Mouse (Mus musculus): ENCODE results near the gene Fas. TPM values are rescaled to one million over a fixed set of nuclear protein-coding genes. Genes with fewer than 3 reads are reported as not detected.

The Fas gene
- total and polyA plus RNA-seq, 2 experiments from 2014 or later, result 1.1 to 5.6 TPM

GRCm38 (mm10) chr19:34334300-34334699 lies 43.8 kb downstream of the Fas start:
- Histone ChIP-seq H3K36me3 (replicated peaks; ENCODE audit: control insufficient read depth, insufficient read depth, low read length) (no peaks in the 10 kb centered on the region), H3K4me2 (ENCODE audit: low read depth, low read length) (no peak overlapping the region), H3K27ac (ENCODE audit: low read depth) (no peak overlapping the region), H3K9me3 (replicated peaks; ENCODE audit: control insufficient read depth, low read length) (no peaks in the 10 kb centered on the region), H3K4me3 (ENCODE audit: low read depth, low read length) (no peak overlapping the region), H3K27me3 (ENCODE audit: control insufficient read depth, insufficient read depth, low read length) (no peaks in the 10 kb centered on the region), H3K4me1 (ENCODE audit: control insufficient read depth, insufficient read depth) (no peaks in the 10 kb centered on the region), H3K9ac (replicated peaks; ENCODE audit: low read depth, low read length) (no peak overlapping the region)
- WGBS, result 0% methylated on average over 2 of the region's 2 CpGs
- ATAC-seq (ENCODE audit: insufficient read depth, low read depth) (no peak), DNase-seq (ENCODE audit: low spot score) (peak; percentile 80)
- TF ChIP-seq EP300 (IDR thresholded peaks at IDR 0.05; ENCODE audit: low read depth) (no peak), CTCF (IDR thresholded peaks at IDR 0.05; ENCODE audit: low read depth) (peak; percentile 90)

- ATAC-seq (ENCODE audit: insufficient read depth, low read depth), result no peak
- no peak for DNase-seq (ENCODE audit: low spot score)
- TF ChIP-seq EP300 (IDR thresholded peaks at IDR 0.05; ENCODE audit: low read depth), result no peak
- no peak for TF ChIP-seq CTCF (IDR thresholded peaks at IDR 0.05; ENCODE audit: low read depth)
- Histone ChIP-seq H3K36me3 (replicated peaks; ENCODE audit: control insufficient read depth, insufficient read depth, low read length) (no peaks in the 10 kb centered on the region), H3K4me1 (ENCODE audit: control insufficient read depth, insufficient read depth) (peaks cover 5% of the 10 kb centered on the region; the same call in 1 of the 2 replicates), H3K9ac (replicated peaks; ENCODE audit: low read depth, low read length) (no peak overlapping the region), H3K4me2 (ENCODE audit: low read depth, low read length) (no peak overlapping the region), H3K4me3 (ENCODE audit: low read depth, low read length) (no peak overlapping the region), H3K27ac (ENCODE audit: low read depth) (no peak overlapping the region), H3K27me3 (ENCODE audit: control insufficient read depth, insufficient read depth, low read length) (no peaks in the 10 kb centered on the region), H3K9me3 (replicated peaks; ENCODE audit: control insufficient read depth, low read length) (no peaks in the 10 kb centered on the region)
- 80% methylated on average over 2 of the region's 2 CpGs for WGBS
Observed at GRCm38 (mm10) chr19:34344702-34345101, 54.2 kb downstream of the Fas start.

GRCm38 (mm10) chr19:34345616-34346267 lies 55.3 kb downstream of the Fas start:
- peak overlapping the region; percentile 26; the same call in 1 of the 2 replicates for H3K27ac ChIP-seq (ENCODE audit: low read depth)
- DNase-seq (ENCODE audit: low spot score) (peak; percentile 37), ATAC-seq (ENCODE audit: insufficient read depth, low read depth) (no peak; the same call in 1 of the 2 replicates)
- H3K36me3 ChIP-seq (replicated peaks; ENCODE audit: control insufficient read depth, insufficient read depth, low read length), result no peaks in the 10 kb centered on the region
- H3K9ac ChIP-seq (replicated peaks; ENCODE audit: low read depth, low read length), result no peak overlapping the region
- peaks cover 5% of the 10 kb centered on the region; the same call in 1 of the 2 replicates for H3K4me1 ChIP-seq (ENCODE audit: control insufficient read depth, insufficient read depth)
- WGBS, result 24% methylated on average over 8 of the region's 8 CpGs
- H3K9me3 ChIP-seq (replicated peaks; ENCODE audit: control insufficient read depth, low read length), result no peaks in the 10 kb centered on the region
- no peak overlapping the region; the same call in 1 of the 2 replicates for H3K4me2 ChIP-seq (ENCODE audit: low read depth, low read length)
- H3K4me3 ChIP-seq (ENCODE audit: low read depth, low read length), result no peak overlapping the region
- TF ChIP-seq CTCF (IDR thresholded peaks at IDR 0.05; ENCODE audit: low read depth) (no peak), EP300 (IDR thresholded peaks at IDR 0.05; ENCODE audit: low read depth) (peak; percentile 37; the same call in 1 of the 2 replicates)
- H3K27me3 ChIP-seq (ENCODE audit: control insufficient read depth, insufficient read depth, low read length), result no peaks in the 10 kb centered on the region

GRCm38 (mm10) chr19:34353291-34353805 lies 62.9 kb downstream of the Fas start:
- DNase-seq (ENCODE audit: low spot score) (no peak), ATAC-seq (ENCODE audit: insufficient read depth, low read depth) (no peak)
- Histone ChIP-seq H3K27ac (ENCODE audit: low read depth) (no peak overlapping the region), H3K27me3 (ENCODE audit: control insufficient read depth, insufficient read depth, low read length) (no peaks in the 10 kb centered on the region), H3K9me3 (replicated peaks; ENCODE audit: control insufficient read depth, low read length) (no peaks in the 10 kb centered on the region), H3K9ac (replicated peaks; ENCODE audit: low read depth, low read length) (no peak overlapping the region), H3K4me3 (ENCODE audit: low read depth, low read length) (no peak overlapping the region), H3K4me1 (ENCODE audit: control insufficient read depth, insufficient read depth) (no peaks in the 10 kb centered on the region), H3K36me3 (replicated peaks; ENCODE audit: control insufficient read depth, insufficient read depth, low read length) (no peaks in the 10 kb centered on the region), H3K4me2 (ENCODE audit: low read depth, low read length) (no peak overlapping the region)
- no peak for TF ChIP-seq EP300 (IDR thresholded peaks at IDR 0.05; ENCODE audit: low read depth)
- TF ChIP-seq CTCF (IDR thresholded peaks at IDR 0.05; ENCODE audit: low read depth), result no peak
- 31% methylated on average over 3 of the region's 3 CpGs for WGBS

- Histone ChIP-seq H3K4me1 (ENCODE audit: control insufficient read depth, insufficient read depth) (no peaks in the 10 kb centered on the region), H3K9me3 (replicated peaks; ENCODE audit: control insufficient read depth, low read length) (peaks cover 4% of the 10 kb centered on the region; the same call in 1 of the 2 replicates), H3K27ac (ENCODE audit: low read depth) (no peak overlapping the region), H3K9ac (replicated peaks; ENCODE audit: low read depth, low read length) (no peak overlapping the region), H3K27me3 (ENCODE audit: control insufficient read depth, insufficient read depth, low read length) (no peaks in the 10 kb centered on the region), H3K4me2 (ENCODE audit: low read depth, low read length) (no peak overlapping the region), H3K36me3 (replicated peaks; ENCODE audit: control insufficient read depth, insufficient read depth, low read length) (no peaks in the 10 kb centered on the region), H3K4me3 (ENCODE audit: low read depth, low read length) (no peak overlapping the region)
- TF ChIP-seq CTCF (IDR thresholded peaks at IDR 0.05; ENCODE audit: low read depth) (no peak), EP300 (IDR thresholded peaks at IDR 0.05; ENCODE audit: low read depth) (no peak)
- WGBS, result 91% methylated on average over 1 of the region's 1 CpGs
- no peak for ATAC-seq (ENCODE audit: insufficient read depth, low read depth)
- no peak for DNase-seq (ENCODE audit: low spot score)
Observed at GRCm38 (mm10) chr19:34362639-34363038, 72.2 kb downstream of the Fas start.

Measured in heart, postnatal 0 days (tissue).